Mouse (Mus musculus): ENCODE data around the gene Tfap2b.

Tfap2b gene

DNA sequence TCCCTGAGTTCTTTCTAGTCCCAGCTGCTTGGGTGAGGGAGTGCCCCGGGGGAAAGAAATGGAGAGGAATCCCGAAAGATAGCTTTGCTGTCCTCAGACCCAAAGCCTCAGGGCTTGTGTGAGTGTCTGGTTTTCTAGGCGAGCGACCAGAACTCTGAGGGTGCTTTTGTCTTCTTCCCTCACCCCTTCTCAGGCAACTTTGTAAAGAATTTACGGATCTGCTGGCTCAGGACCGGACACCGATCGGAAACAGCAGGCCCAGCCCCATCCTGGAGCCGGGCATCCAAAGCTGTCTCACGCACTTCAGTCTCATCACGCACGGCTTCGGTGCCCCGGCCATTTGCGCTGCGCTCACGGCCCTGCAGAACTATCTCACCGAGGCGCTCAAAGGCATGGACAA, 25.1 kb downstream of the Tfap2b start:
- no peak for DNase-seq (ENCODE audit: low spot score in 2 of 2)

DNA sequence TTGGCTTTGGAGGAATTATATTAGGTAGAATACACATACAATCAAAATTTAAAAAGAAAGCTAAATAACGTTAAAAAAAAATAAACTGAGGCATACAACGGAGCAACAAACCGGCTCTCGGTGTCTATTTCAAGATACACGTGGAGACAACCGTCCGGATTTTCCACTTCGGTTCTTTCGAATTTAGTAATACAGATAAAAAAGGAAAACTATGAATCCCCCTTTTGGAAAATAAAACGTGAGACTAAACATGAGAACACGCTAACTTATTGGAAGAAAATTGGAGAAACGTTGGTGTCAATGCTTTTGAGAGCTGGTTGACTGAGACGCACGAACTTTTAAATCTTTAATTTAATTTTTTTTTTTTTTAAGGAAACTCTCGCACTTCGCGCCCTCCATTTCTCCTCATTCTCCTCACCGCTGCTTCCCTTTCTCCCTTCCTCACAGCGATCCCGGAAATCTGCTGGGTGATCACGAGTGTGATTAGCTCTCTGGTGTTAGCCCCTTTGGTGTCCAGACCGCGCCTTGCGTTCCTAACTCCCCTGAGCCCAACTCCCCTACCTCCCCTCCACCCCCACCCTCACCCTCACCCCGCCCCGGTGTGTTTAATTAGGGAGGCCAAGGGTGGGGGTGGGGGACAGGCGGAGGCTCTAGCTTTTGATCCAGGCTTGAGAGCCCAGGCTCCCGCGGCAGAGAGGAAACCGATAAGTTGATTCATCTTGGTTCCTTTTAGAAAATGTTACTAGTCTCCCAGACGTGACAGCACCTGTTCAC, 25.9 kb downstream of the Tfap2b start:
- no peak for DNase-seq (ENCODE audit: low spot score in 2 of 2)

DNA sequence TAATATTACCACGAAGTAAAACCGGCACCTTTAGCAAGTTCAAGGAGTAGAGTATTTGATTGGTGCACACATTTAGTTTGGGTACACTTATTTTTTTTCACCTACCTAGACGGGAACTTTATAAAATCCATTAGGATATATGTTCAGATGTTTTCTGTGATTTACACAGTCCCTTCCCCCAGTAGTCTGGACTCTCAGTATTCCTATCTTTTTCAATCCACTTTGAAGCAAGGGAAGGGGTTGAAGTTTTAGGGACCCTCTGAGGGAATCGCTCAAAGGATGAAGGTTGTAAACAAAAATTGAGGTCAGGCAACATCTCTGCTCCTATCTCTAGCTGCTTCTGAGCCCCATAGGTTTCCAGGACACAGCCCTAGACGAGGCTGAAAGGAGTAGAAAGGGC, 27.3 kb downstream of the Tfap2b start:
- DNase-seq (ENCODE audit: low spot score in 2 of 2), result no peak

DNA sequence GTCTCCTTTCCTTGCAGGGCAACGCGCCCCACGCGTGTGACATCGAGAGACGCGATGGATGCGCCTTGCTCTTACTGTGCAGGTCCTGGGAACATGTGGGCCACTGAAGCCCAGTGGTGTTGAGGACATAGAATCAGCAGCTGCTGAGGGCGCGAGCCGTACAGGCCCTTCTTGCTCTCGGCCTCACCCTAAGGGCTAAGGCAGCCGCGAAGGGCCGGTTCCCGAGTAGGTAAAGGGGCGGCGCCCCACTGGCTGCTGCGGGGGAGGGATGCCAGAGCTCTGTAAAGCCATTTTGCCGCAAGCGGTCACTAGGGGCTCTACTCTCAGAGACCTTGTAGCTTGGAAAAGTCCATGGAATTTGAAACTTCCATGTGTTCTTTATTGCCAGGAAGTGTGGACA, 27.9 kb downstream of the Tfap2b start:
- DNase-seq (ENCODE audit: low spot score in 2 of 2), result no peak

DNA sequence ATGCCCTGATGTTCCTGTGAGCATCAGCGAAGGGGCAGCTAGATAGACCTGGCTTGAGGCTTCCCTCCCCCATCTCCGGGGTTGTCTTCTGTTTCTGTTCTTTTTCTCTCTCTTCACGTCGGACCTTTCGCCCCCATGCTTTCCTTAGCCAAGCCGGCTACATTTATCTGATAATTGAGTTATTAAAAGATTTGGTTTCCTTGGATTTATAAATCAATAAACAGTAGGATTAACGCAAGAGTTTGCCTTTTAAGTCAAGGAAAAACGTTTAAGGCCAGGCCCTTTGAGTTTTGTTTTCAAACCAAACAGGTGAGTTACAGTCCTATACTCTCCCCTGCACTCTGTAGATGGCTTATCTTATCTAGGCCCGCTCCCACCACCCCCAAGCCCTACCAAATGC, 28.3 kb downstream of the Tfap2b start:
- DNase-seq (ENCODE audit: low spot score in 2 of 2), result no peak

DNA sequence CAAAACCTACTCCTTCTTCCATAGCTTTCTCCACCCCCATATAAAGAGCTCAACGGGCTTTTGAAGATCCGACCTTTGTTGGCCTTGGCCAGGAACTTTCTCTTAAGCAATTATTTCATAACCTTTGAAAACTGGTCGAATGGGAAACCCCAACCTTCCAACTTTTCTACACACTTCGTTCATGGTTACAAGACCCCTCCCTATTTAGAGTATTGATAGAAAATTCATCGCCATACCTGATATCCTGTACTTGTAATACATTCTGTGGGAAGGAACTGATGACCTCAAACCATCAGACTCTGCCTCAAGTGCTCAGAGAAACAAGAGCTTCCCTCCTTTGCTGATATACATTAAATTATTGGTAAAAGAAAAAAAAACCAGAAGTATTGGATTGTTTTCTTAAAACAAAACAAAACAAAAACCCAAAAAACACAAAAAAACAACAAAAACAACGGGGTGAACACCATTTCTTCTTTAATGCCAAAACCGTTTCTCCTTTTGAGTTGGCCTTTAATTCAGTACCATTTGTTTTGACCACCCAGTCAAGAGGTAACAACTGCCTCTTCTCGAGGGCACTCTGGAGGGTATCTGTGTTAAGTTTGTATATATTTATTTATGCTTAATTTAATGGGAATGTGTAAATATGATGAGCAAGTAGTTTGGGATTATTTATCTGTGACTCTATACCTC, 29.2 kb downstream of the Tfap2b start:
- DNase-seq (ENCODE audit: low spot score in 2 of 2), result no peak

DNA sequence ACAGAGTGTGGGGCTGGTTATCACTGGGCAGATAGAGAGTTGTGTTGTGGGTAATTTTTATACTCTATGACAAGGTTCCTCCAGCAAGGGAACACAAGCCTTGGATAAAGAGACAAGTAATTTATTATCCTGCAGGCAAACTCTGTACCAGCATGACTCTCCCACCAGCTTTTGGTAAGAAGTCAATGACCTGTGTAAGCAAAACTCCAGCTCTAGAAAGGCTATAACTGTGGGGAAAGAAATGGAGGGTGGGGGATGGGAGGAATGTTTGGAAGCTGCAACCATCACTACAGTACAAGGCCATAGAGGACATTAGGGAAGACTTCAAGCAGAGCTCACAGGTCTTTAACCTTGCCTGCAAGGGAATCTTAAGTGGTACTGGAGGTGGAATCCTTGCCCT, 31.3 kb downstream of the Tfap2b start:
- no peak for DNase-seq (ENCODE audit: low spot score in 2 of 2)

DNA sequence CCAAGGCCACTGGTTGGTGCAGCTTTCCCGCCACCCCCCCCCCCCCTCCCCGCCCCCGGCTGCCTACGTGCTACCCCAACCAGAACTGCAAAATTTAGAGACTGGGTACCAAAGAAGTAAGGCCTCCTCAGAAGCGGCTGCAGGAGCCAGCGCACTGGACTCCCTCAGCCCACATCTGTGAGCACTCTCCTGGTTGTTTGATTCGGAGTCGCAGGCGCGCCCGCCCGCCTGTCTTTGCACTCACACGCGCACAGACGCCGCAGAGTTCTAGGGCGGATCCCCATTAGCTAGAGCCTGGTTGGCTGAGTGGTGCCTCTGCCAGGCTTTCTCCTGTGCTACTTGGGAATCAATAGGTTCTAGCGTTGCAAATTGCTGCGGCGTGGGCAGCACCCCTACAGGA, 32.6 kb downstream of the Tfap2b start:
- no peak for DNase-seq (ENCODE audit: low spot score in 2 of 2)

DNA sequence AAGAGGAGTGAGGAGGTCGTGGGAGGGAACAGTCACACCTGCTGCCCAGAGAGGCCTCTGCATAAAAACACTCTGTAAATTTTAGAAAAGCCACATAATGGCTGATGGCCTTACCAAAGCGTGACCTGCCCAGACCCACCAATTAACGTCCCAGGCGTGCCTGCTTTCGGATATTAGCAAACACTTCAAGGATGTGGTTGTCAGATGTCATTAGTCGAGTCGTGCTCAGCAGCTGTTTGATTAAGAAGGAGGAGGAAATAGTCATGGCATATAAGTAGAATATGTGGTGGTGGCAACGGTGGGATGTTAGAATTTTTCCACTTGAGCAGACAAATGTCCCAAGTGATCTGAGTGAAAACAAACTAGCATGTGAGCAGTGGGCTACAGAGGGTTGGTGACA, 33.3 kb downstream of the Tfap2b start:
- DNase-seq (ENCODE audit: low spot score in 2 of 2), result no peak

DNA sequence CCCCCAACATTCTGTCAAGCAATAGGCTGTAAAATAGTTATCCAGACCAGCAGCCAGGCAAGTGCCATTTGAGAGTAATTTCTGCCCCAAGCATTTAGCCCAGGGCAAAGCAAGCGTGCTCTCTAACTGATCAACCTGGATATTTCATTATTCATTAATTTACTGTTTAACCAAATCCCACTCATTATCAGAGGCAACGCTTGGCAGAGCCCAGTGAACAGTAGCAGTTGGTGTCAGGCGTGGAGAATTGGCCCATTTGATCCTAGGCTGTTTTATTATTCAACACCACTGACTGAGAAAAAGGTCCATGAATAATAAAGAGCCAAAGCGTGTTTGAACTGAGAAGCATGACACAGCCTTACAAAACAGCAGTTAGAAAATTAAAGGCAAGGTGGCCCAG, 36.3 kb downstream of the Tfap2b start:
- DNase-seq (ENCODE audit: low spot score in 2 of 2), result no peak

DNA sequence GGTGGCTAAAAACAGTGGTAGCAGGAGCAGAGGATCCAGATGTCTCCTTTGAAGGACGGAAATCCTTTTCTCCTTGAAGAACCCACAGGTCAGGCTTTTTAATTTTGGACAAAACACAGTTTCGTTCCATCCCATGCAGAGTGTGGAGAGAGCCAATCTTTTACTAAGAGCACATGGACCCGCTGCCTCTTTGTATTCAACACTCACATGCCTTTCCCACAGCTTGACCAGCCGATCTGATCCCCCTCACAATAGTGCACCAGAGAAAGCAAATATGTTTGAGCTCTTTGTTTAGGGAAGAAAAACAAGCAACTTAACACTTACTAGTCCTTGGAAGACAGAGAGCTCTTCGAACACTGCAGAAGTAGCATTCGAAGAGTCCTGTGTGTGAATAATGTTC, 42.6 kb downstream of the Tfap2b start:
- no peak for DNase-seq (ENCODE audit: low spot score in 2 of 2)

DNA sequence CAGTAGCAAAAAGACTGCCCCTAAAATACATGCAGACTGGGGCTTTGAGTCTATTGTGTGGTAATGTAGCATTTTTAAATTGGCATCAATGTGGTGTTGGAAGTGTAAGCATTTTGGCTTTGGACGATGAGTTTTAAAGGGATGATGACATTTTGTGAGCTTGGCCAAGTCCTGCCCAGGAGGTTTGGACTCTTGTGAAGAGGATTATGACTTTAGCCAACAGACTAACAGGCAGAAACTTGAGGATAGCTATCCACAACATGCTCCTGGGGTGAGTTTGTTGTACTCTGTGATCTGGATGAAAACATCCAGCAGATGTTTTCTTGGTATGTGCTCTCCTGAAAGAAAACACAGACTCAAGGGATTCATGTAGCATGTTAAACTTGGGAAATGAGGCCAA, 60.9 kb downstream of the Tfap2b start:
- DNase-seq (ENCODE audit: low spot score in 2 of 2), result no peak
